Mouse (Mus musculus): ENCODE measurements around the gene Myh7.
"Not testable (repeated sequence)": the region's sequence is repeated elsewhere in the genome, so short reads cannot be mapped to it uniquely, and the experiment has no call there.

Myh7 gene

GRCm38 (mm10) chr14:54947008-54947407 lies 47.4 kb downstream of the Myh7 start:
- ATAC-seq (ENCODE audit: insufficient number of reproducible peaks, low FRiP score, low TSS enrichment) = not testable (repeated sequence)

DNA sequence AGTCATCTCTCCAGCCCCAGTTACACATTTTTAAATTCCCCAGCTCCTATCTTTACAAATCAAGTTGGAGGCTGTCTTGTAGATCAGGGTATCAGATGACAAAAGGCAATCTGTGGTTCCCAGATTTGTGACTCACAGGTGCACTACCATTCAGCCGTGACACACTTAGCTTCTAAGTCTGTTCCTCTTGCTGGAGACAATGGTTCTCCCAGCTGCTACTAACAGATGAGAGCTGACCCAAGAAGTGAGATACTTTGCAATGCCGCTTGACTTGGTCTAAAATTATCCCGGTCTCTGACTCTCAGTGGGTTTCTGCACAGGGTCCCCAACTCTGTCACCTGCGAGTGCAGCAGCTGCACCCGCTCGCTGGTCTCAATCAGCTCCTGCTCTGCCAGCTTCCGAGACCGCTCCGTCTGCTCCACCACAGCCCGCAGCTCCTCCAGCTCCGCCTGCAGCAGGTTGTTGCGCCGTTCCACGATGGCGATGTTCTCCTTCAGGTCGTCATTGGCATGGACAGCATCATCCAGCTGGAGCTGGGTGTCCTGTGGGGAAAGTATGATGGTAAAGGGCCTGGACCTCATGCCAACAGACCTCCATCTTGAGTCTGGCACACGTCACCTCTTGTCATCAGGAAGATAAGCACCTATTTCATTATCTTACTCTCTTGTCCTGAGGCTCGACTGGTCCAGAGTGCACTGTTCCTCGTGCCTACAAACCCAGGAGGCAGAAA lies 48.3 kb downstream of the Myh7 start:
- no peak for ATAC-seq (ENCODE audit: insufficient number of reproducible peaks, low FRiP score, low TSS enrichment)

GRCm38 (mm10) chr14:54944939-54945338 lies 49.5 kb downstream of the Myh7 start:
- no peak for ATAC-seq (ENCODE audit: insufficient number of reproducible peaks, low FRiP score, low TSS enrichment)

DNA sequence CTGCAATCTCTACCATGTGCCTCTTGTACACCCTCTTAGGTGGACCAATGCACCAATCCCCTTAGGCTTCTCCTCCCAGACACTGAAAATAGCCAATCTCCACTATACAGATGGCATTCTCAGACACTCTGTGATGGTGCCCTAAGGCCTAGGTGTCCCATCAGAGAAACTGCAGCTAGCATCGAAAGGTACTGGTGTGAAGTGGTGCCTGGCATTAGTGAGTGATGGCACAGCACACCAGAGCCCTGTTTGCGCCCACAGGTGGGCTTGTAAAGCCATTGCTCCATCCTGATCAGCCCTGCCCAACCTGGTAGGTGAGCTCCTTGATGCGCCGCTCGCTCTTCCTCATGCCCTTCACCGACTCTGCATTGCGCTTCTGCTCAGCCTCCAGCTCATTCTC lies 50.5 kb downstream of the Myh7 start:
- no peak for ATAC-seq (ENCODE audit: insufficient number of reproducible peaks, low FRiP score, low TSS enrichment)

- ATAC-seq (ENCODE audit: insufficient number of reproducible peaks, low FRiP score, low TSS enrichment) = no peak
Observed at GRCm38 (mm10) chr14:54942479-54942878, 51.9 kb downstream of the Myh7 start.

DNA sequence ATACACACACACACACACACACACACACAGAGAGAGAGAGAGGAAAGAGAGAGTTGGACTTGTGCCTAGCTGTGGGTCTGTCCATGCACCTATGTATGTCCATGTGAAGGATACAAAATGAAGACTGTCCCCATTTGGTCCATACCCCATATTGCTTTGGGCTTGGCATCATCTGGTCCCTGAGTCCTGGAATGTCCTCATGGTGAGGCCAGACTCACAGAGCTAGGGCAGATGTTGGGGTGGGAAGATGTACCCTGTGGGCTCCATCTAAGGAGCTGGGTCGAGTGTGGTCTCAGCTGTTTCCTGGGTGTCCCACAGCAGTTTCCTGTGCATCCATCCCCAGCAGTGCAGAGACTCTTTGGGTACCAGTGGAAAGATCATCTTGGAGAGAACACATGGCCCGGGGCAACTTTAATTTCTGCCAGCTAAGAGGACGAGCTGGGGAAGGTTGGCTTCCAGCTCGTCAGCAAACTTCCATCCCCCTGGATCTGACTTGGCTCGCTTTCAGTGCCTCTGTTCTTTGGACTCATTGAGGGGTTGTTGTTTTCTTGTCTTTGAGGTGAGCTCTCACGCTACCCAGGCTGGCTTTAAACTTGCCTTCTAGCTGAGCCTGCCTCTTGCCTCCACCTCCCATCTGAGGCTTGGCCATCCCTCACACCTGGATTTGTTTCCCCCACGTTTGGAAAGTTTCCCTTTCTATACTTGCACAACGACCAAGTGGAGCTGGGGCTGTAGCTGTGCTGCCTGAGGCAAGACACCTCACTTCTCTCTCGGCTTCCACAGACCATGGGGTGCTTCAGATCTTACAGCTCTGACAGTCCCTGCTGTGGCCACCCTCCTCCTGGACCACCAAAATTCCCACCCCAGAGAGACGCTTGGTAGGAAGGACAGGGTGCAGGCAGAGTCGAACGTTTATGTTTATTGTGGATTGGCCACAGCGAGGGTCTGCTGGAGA lies 53.1 kb downstream of the Myh7 start:
- ATAC-seq (ENCODE audit: insufficient number of reproducible peaks, low FRiP score, low TSS enrichment) = no peak

DNA sequence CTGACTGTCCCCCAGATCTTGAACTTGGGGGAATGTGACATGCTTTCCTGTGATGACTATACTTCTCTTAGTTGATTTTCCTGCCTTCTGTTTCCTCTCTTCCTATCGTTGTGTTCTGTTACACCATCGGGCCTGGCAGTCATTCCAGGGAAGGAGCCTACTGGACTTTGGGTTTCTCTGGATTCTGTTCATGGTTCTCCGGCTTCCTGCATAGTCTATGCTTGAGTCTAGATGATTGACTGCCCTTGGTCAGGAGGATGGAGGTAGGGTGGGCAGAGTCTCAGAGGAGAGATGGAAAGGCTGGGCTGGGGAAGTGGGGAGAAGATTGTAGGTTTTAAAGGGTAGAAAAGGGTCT lies 54.3 kb downstream of the Myh7 start:
- no peak for ATAC-seq (ENCODE audit: insufficient number of reproducible peaks, low FRiP score, low TSS enrichment)

GRCm38 (mm10) chr14:54939434-54940175 lies 54.8 kb downstream of the Myh7 start:
- no peak for ATAC-seq (ENCODE audit: insufficient number of reproducible peaks, low FRiP score, low TSS enrichment)

- ATAC-seq (ENCODE audit: insufficient number of reproducible peaks, low FRiP score, low TSS enrichment) = no peak
Observed at GRCm38 (mm10) chr14:54938431-54939219, 55.8 kb downstream of the Myh7 start.

DNA sequence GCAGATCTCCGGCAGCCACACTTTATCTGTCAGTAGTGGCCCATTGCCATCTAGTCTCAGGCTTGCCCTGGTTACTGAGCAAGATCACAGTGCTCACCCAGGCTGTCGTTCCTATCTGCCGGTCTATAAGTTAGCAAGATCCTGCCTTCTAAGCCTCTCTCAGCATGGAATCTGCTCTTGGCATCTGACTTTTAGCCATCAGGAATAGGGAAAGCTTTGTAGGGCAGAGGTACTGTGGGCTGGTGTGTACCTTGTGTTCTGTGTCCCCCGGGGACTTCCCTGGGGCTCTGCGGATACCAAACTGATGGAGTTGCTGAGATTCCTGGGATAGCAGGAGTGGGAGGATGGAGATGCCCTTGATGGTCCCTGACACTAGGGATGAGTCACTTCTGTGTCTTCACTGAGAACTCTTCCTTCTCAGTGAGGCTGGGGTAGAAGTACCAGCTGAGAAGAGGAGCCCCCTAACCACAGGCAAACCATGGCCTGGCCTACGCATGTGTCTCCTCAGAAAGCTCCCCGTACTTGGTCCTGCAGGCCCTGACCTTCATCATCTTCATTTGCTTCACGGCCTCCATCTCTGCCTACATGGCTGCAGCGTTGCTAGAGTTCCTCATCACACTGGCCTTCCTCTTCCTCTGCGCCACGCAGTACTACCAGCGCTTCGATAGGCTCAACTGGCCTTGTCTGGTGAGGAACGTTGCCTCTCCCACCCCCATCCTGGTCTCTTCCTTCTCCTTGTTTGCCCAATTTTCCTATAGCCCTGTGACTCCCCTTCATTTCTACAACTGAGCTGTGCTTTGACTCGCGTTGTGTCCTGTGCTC lies 56.9 kb downstream of the Myh7 start:
- no peak for ATAC-seq (ENCODE audit: insufficient number of reproducible peaks, low FRiP score, low TSS enrichment)

DNA sequence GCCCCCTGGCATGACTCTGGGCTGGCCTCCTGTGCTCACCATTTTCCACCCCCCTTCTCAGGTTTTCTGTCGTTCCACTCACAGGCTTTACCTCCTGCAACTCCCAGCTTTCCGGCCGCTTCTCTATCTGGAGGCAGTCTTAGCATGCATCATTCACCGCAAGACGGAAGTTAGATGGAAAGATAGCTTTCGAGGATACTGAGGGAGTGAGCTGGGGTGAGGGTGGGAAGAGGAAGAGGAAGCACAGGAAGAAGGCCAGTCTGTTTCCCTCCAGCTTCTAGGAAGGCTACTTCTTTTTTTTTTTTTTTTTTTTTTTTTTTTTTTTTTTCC lies 57.6 kb downstream of the Myh7 start:
- ATAC-seq (ENCODE audit: insufficient number of reproducible peaks, low FRiP score, low TSS enrichment) = no peak

GRCm38 (mm10) chr14:54935904-54936830 lies 58.3 kb downstream of the Myh7 start, which contains the start of gene Cmtm5:
Gene Cmtm5, plus strand, starts transcription at chr14:54936261.
- ATAC-seq (ENCODE audit: insufficient number of reproducible peaks, low FRiP score, low TSS enrichment) = 0 out of 2 replicates have a peak, but pooled peaks have one; percentile 40

DNA sequence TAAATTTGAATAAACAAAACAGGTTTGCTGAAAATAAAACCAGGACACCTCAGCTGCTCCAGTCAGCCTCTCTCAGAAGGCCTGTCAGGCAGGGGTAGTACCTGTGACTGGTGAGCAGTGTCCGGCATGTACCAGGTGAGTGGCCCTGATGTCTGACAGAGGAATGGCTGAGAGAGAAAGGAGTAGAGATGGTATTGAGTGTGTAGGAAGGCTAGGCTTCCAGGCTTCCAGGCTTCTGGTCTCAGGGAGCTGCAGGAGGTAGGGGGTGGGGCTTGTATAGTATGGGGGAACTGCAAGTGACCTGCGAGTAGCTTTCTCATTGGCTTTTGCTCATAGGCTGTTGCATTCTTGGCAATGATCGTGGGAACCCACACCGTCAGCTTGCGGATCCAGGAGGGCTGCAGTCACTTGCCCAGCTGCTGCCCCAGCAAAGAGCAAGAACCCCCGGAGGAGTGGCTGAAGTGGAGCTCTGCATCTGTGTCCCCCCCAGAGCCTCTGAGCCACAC lies 61.7 kb downstream of the Myh7 start, which contains the start of gene Il25:
Gene Il25 (plus strand): TSS at position 51 of the 506 bp plus-strand sequence.
- ATAC-seq (ENCODE audit: insufficient number of reproducible peaks, low FRiP score, low TSS enrichment) = no peak

GRCm38 (mm10) chr14:54930431-54930830 lies 64.0 kb downstream of the Myh7 start:
- ATAC-seq (ENCODE audit: insufficient number of reproducible peaks, low FRiP score, low TSS enrichment) = no peak

- no peak for ATAC-seq (ENCODE audit: insufficient number of reproducible peaks, low FRiP score, low TSS enrichment)
Observed at GRCm38 (mm10) chr14:54929801-54930200, 64.6 kb downstream of the Myh7 start.

DNA sequence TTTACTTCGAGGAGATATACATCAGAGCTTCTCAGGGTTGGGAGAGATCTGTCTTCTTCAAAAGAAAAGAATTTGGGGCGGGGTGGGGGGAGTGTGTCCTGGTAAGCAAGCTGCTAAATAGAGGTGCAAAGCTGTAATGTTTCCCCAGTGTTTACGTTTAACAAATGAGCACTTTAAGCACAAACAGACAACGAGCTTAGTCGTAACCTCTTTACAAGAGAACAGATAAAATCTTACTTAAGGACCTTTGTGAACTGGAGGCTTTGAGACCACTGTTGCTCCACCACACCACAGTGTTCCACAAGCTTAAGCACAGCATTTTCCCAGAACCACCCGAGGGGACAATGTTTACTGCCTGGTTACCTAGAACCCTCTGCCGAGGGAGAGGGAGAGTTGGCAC lies 67.1 kb downstream of the Myh7 start:
- ATAC-seq (ENCODE audit: insufficient number of reproducible peaks, low FRiP score, low TSS enrichment) = no peak

DNA sequence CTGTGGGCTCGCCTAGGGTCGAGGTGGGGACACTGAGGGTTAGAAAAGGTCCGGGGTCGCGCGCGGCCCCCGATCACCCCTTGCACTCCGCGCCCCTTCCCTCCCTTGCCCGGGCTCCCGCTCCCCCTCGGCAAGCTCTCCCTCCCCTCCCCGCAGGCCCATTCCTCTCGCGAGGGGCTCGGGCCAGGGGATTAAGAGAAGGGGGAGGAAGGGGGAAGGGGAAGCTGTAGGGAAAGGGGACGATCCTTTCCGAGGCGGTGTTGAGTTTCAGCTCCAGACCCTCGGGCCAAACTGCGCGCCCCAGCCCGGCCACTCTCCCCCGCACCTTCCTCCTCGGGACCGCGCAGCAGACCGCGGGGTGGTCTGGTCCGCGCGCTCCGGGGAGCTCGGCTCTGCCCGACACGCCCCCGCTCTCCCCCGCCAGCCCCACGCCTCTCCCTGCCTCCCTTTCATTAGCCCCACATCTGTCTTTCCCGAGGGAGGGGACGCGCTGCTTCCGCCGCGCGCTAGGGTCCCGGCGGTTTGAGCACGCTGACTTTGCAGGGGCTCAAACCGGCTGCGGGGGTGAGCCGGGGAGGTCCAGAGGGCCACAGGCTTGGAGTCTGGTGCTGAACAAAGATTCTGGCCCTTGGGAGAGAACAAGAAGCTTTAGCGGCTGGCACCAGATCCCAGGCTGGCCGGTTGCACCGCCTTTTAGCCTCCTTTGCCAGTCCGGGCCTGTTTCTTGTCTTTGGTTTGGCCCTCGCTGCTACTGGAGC lies 67.8 kb downstream of the Myh7 start:
- ATAC-seq (ENCODE audit: insufficient number of reproducible peaks, low FRiP score, low TSS enrichment) = no peak

Measured in cerebellum, adult (tissue).